Mouse (Mus musculus): Measurements from ENCODE around the gene Erfe. TPM values are rescaled to one million over a fixed set of nuclear protein-coding genes. Genes with fewer than 3 reads are reported as not detected.

Gene Erfe
- polyA plus RNA-seq, 1 experiment from 2014 or later = 2.2 TPM

DNA sequence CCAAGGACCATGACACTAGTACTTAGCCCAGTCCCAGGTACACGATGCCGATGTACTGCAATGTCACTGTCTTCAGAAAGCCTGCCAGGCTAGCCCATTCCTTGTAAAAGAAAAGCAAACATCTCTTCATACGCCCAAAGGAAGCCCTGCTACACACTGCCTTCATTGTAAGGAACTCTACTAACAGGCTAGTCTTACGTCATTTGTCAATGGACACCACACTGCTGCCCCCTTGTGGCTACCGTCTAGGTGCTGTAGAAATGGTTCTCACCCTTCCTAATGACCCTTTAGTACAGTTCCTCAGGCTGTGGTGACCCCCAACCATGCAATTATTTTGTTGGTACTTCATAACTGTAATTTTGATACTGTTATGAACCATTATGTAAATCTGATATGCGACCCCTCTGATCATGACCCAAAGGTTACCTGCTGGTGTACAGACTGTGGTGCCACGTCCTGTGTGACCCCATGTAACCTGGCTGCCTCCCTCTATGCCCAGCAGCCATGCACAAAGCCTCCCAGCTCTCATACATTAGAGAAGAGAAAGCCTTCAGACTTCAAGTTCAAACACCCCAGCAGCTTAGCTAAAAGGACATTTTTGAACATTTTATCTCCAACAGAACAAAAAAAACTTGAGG, 14.3 kb downstream of the Erfe start:
- WGBS = 63% methylated on average over 7 of the region's 7 CpGs
- H3K9ac ChIP-seq = no peak overlapping the region
- H3K36me3 ChIP-seq = peaks cover 95% of the 10 kb centered on the region
- H3K4me1 ChIP-seq = no peaks in the 10 kb centered on the region
- no peak for ATAC-seq (ENCODE audit: insufficient number of reproducible peaks, low FRiP score, low TSS enrichment, low read depth)
- no peak overlapping the region for H3K27ac ChIP-seq (replicated peaks)
- H3K9me3 ChIP-seq (replicated peaks) = no peaks in the 10 kb centered on the region
- no peak overlapping the region for H3K4me2 ChIP-seq (replicated peaks)
- H3K27me3 ChIP-seq = no peaks in the 10 kb centered on the region
- no peak overlapping the region for H3K4me3 ChIP-seq (replicated peaks)

GRCm38 (mm10) chr1:91381091-91381471, 14.9 kb downstream of the Erfe start:
- Histone ChIP-seq H3K9ac (no peak overlapping the region), H3K4me3 (replicated peaks) (no peak overlapping the region), H3K4me1 (no peaks in the 10 kb centered on the region), H3K4me2 (replicated peaks) (no peak overlapping the region), H3K9me3 (replicated peaks) (no peaks in the 10 kb centered on the region), H3K27ac (replicated peaks) (no peak overlapping the region), H3K36me3 (peaks cover 93% of the 10 kb centered on the region), H3K27me3 (no peaks in the 10 kb centered on the region)
- no peak for ATAC-seq (ENCODE audit: insufficient number of reproducible peaks, low FRiP score, low TSS enrichment, low read depth)
- 87% methylated on average over 4 of the region's 4 CpGs for WGBS

DNA sequence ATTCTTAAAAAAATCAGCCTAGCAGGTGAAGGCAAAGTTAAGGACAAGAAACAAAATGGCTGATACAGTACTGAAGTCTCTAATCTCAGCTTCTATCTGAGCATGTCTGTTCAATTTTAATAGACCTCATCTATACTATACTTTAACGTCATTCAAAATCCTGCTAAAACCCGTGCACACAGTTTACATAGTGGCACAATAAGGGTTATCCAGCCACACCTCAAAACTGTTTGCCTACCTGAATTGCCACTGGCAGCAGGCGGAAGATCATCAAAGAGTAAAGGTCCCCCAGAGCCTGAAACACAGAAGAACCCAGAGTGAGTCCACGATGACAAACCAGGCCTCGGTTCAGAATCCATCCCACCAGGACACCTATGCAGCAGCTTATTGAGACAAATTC, 24.1 kb downstream of the Erfe start:
- 90% methylated on average over 5 of the region's 5 CpGs for WGBS
- no peak for ATAC-seq (ENCODE audit: insufficient number of reproducible peaks, low FRiP score, low TSS enrichment, low read depth)
- Histone ChIP-seq H3K4me3 (replicated peaks) (no peak overlapping the region), H3K36me3 (peaks cover 74% of the 10 kb centered on the region), H3K4me1 (peaks cover 5% of the 10 kb centered on the region; the same call in 1 of the 2 replicates), H3K27me3 (no peaks in the 10 kb centered on the region), H3K27ac (replicated peaks) (no peak overlapping the region), H3K9me3 (replicated peaks) (no peaks in the 10 kb centered on the region), H3K9ac (no peak overlapping the region), H3K4me2 (replicated peaks) (no peak overlapping the region)

GRCm38 (mm10) chr1:91397927-91398259, 31.7 kb downstream of the Erfe start:
- Histone ChIP-seq H3K9ac (peak overlapping the region; percentile 90), H3K4me1 (peaks cover 22% of the 10 kb centered on the region), H3K4me2 (replicated peaks) (peak overlapping the region; percentile 59), H3K27me3 (no peaks in the 10 kb centered on the region), H3K27ac (replicated peaks) (peak overlapping the region; percentile 87), H3K36me3 (peaks cover 10% of the 10 kb centered on the region), H3K4me3 (replicated peaks) (peak overlapping the region; percentile 89), H3K9me3 (replicated peaks) (no peaks in the 10 kb centered on the region)
- WGBS = 0% methylated on average over 12 of the region's 12 CpGs
- no peak for ATAC-seq (ENCODE audit: insufficient number of reproducible peaks, low FRiP score, low TSS enrichment, low read depth)

GRCm38 (mm10) chr1:91398260-91399062, 32.2 kb downstream of the Erfe start, which contains the start of gene Ilkap:
Gene Ilkap, minus strand, starts transcription at chr1:91398815.
- Histone ChIP-seq H3K4me2 (replicated peaks) (peak within 1 kb of the TSS; percentile 59), H3K9ac (peak within 1 kb of the TSS; percentile 90)
- under 1% methylated on average over 84 of the region's 91 CpGs for WGBS

GRCm38 (mm10) chr1:91404976-91405375, 38.7 kb downstream of the Erfe start:
- H3K4me3 ChIP-seq (replicated peaks) = no peak overlapping the region
- H3K27ac ChIP-seq (replicated peaks) = no peak overlapping the region
- H3K36me3 ChIP-seq = no peaks in the 10 kb centered on the region
- H3K4me1 ChIP-seq = 0 out of 2 replicates have a peak, but pooled peaks cover 6% of the 10 kb centered on the region
- H3K9me3 ChIP-seq (replicated peaks) = no peaks in the 10 kb centered on the region
- no peak overlapping the region for H3K9ac ChIP-seq
- WGBS = 18% methylated on average over 1 of the region's 1 CpGs
- no peak for ATAC-seq (ENCODE audit: insufficient number of reproducible peaks, low FRiP score, low TSS enrichment, low read depth)
- H3K4me2 ChIP-seq (replicated peaks) = no peak overlapping the region
- peaks cover 4% of the 10 kb centered on the region for H3K27me3 ChIP-seq

More at GRCm38 (mm10) chr1:91398260-91399062, 32.2 kb downstream of the Erfe start, which contains the start of gene Ilkap:
- ATAC-seq (ENCODE audit: insufficient number of reproducible peaks, low FRiP score, low TSS enrichment, low read depth) = peak; percentile 95
- Histone ChIP-seq H3K4me1 (peaks cover 22% of the 10 kb centered on the region), H3K9me3 (replicated peaks) (no peaks in the 10 kb centered on the region), H3K27me3 (no peaks in the 10 kb centered on the region), H3K4me3 (replicated peaks) (peak within 1 kb of the TSS; percentile 89), H3K27ac (replicated peaks) (peak within 1 kb of the TSS; percentile 87), H3K36me3 (peaks cover 6% of the 10 kb centered on the region; the same call in 1 of the 2 replicates)

DNA sequence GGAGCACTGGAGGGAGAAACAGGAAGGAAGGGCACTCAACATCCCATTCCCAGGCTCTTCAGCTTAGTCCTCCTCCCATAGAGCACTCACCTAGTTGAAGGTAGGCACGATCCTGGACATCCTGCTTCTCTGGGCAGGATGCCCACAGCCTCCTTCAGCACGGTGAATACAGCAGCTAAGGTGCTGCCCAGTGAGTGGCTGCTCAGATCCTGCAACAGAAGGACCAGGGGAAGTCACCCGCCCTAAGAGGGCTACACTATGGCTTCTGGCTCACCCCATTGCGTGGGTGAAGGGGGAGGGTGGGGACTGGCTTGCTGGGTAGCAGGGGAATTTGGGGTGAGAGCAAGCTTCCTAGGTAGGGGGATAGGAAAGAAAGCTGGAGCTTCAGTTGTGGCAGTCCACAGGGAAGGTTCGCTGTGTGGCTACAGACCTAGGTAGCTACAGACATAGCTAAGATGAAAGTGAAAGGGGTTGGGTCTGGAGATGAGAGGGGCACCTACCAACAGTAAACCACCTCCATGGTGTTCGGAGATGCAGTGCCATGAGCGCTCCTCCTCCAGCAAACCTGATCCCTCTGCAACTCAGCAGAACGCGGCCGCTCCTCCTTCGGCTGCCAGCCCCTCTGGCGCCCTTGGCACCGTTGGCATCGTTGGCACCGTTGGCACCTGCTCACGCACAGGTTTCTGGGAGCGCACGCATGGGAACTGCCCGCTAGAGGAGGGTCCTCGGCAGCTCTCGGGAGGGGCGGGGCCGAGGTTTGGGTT, 39.4 kb downstream of the Erfe start:
- no peak overlapping the region for H3K27ac ChIP-seq (replicated peaks)
- no peak overlapping the region for H3K9ac ChIP-seq
- H3K9me3 ChIP-seq (replicated peaks) = no peaks in the 10 kb centered on the region
- H3K4me1 ChIP-seq = 0 out of 2 replicates have a peak, but pooled peaks cover 6% of the 10 kb centered on the region
- H3K4me3 ChIP-seq (replicated peaks) = no peak overlapping the region
- no peak overlapping the region for H3K4me2 ChIP-seq (replicated peaks)
- no peak; the same call in 1 of the 2 replicates for ATAC-seq (ENCODE audit: insufficient number of reproducible peaks, low FRiP score, low TSS enrichment, low read depth)
- WGBS = 55% methylated on average over 23 of the region's 23 CpGs
- H3K36me3 ChIP-seq = no peaks in the 10 kb centered on the region
- peaks cover 4% of the 10 kb centered on the region for H3K27me3 ChIP-seq

DNA sequence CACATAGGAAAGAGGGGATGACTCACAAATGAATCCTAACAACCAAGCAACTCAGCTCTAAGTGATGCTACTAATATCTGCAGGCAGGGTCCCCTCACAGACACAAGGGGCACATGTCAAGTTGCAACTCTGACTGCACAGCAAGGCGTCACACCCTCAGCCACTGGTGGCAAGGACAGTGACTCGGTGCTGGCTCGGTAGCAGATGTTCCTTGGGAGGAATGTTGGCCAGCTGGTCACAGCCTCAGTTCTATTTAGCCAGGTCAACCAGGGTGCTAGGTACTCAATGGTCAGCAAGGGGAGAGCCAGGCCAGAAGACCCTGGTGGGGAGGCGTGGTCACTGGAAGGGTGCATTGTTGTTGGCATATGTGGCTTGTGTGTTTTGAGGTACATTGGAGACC, 41.6 kb downstream of the Erfe start:
- H3K4me3 ChIP-seq (replicated peaks) = no peak overlapping the region
- peaks cover 4% of the 10 kb centered on the region for H3K27me3 ChIP-seq
- H3K36me3 ChIP-seq = no peaks in the 10 kb centered on the region
- H3K4me1 ChIP-seq = peaks cover 19% of the 10 kb centered on the region
- H3K9ac ChIP-seq = no peak overlapping the region
- H3K9me3 ChIP-seq (replicated peaks) = no peaks in the 10 kb centered on the region
- ATAC-seq (ENCODE audit: insufficient number of reproducible peaks, low FRiP score, low TSS enrichment, low read depth) = no peak
- 80% methylated on average over 4 of the region's 4 CpGs for WGBS
- H3K27ac ChIP-seq (replicated peaks) = no peak overlapping the region
- no peak overlapping the region for H3K4me2 ChIP-seq (replicated peaks)

DNA sequence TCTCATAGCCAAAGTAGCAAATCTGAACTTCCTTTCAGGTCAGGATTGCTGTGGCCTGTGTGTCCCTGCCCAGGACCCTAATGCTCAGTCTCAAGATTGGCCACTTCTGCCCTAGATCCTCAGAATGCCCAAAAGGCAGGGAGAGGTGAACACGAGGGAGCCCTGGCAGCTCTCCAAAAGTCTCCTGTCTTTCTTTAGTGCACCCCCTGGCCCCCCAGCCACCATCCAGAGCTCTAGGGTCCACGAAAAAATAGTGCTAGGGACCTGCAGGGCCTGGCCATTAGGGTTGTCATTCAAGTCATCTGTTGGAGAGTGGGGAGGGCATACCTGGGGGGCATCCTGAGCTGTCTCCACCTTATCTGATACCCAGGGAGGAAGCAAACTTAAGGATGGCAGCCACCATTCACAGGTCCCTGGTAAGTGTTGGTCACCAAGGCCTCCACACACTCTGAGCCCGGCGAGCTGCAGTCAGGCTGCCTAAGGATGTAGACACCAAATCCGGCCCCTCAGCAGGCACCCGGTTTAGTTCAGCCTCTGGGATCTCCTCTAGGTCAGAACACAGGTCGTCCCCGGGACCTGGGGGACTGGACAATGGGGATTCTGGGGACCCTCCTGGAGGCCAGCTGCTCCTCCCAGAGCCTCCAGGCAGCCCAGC, 45.5 kb downstream of the Erfe start:
- peaks cover 35% of the 10 kb centered on the region for H3K4me1 ChIP-seq
- WGBS = 56% methylated on average over 8 of the region's 8 CpGs
- H3K9ac ChIP-seq = no peak overlapping the region
- H3K4me3 ChIP-seq (replicated peaks) = peak overlapping the region; percentile 84
- no peak overlapping the region for H3K27ac ChIP-seq (replicated peaks)
- peak overlapping the region; percentile 96 for H3K4me2 ChIP-seq (replicated peaks)
- no peaks in the 10 kb centered on the region for H3K36me3 ChIP-seq
- no peaks in the 10 kb centered on the region for H3K9me3 ChIP-seq (replicated peaks)
- no peaks in the 10 kb centered on the region for H3K27me3 ChIP-seq
- no peak for ATAC-seq (ENCODE audit: insufficient number of reproducible peaks, low FRiP score, low TSS enrichment, low read depth)

- peak overlapping the region; percentile 88 for H3K27ac ChIP-seq (replicated peaks)
- WGBS = 3% methylated on average over 63 of the region's 65 CpGs
- H3K4me3 ChIP-seq (replicated peaks) = peak overlapping the region; percentile 84
- peak overlapping the region; percentile 74 for H3K9ac ChIP-seq
- H3K4me2 ChIP-seq (replicated peaks) = peak overlapping the region; percentile 96
- no peaks in the 10 kb centered on the region for H3K27me3 ChIP-seq
- H3K4me1 ChIP-seq = peaks cover 35% of the 10 kb centered on the region
- peak; percentile 16 for ATAC-seq (ENCODE audit: insufficient number of reproducible peaks, low FRiP score, low TSS enrichment, low read depth)
- H3K9me3 ChIP-seq (replicated peaks) = no peaks in the 10 kb centered on the region
- 0 out of 2 replicates have a peak, but pooled peaks cover 5% of the 10 kb centered on the region for H3K36me3 ChIP-seq
These were observed 46.2 kb downstream of the Erfe start for GRCm38 (mm10) chr1:91412286-91413029.

Data from embryonic facial prominence, embryonic 15.5 days (tissue).